Mouse (Mus musculus) CD4-positive naive resting alpha-beta T cell, adult 57 days (primary cell): ENCODE measurements around the gene Pdk1. TPM values are rescaled to one million over a fixed set of nuclear protein-coding genes. Genes with fewer than 3 reads are reported as not detected.

Experiments
- total RNA-seq: library from RNA; stranded (reverse); gene quantifications from one replicate; pipeline ENCODE4 v1.2.4, GENCODE M21; 2023

The Pdk1 gene
- total RNA-seq, result 87.9 TPM

DNA sequence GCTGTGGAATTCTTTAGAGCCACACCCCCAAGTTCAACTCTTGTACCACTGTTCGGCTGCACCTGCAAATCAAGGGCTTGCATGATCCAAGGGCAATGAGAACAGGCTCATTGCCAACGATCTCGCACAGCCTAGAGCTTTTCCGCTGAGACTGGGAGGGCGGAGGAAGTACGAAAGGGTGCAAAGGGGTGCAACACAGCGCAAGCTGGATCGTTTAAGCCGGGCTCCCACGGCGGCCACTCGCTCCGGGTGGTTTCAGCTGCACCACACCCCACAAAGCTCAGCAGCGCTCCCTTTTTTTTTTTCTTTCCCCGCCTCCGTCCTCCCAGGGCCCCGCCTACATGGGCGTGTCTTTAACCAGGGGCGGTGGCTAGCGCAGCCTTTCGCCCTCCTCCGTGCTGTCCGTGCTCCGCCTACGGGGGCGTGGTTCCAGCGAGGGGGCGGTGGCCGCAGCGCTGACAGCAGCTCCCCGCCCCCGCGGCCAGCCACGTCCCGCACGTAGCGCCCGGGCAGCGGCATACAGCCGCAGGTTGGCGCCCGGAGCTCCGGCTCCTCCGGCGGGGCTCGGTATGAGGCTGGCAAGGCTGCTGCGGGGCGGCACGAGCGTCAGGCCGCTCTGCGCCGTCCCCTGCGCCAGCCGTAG is at the start of gene Pdk1:
Gene Pdk1, plus strand, starts transcription at position 424 of the 643 bp plus-strand sequence.

Other genes starting within 250 kb of the Pdk1 start
- gene Itga6, start 127.6 kb upstream of the Pdk1 start, total RNA-seq, result 208 TPM
- 97.2 TPM for gene Rapgef4, start 108.0 kb downstream of the Pdk1 start, total RNA-seq